Mouse (Mus musculus): Measurements from ENCODE around the gene Sun1.

GRCm38 (mm10) chr5:139254938-139255337, 54.5 kb downstream of the Sun1 start:
- TF ChIP-seq CTCF (IDR thresholded peaks at IDR 0.05 in 2 of 3, conservative IDR thresholded peaks at IDR 0.05 in 1 of 3; ENCODE audit: control insufficient read depth in 1 of 3, insufficient read depth in 1 of 3, low read depth in 2 of 3, low read length in 3 of 3, poor library complexity in 1 of 3, severe bottlenecking in 1 of 3) (0 out of 6 replicates have a peak, but pooled peaks of 1 of the 3 experiments have one; percentile 15), MAFK (IDR thresholded peaks at IDR 0.05; ENCODE audit: borderline replicate concordance, low read depth, low read length) (no peak), E2F4 (IDR thresholded peaks at IDR 0.05; ENCODE audit: borderline replicate concordance, low read depth, low read length) (no peak), POLR2A (IDR thresholded peaks at IDR 0.05; ENCODE audit: control insufficient read depth in 1 of 2, insufficient read depth in 1 of 2, low read depth in 1 of 2, low read length in 2 of 2, poor library complexity in 1 of 2) (no peak), EP300 (IDR thresholded peaks at IDR 0.05; ENCODE audit: low read depth in 1 of 2, low read length in 2 of 2) (no peak), TBP (IDR thresholded peaks at IDR 0.05; ENCODE audit: low read depth, low read length) (no peak), RAD21 (IDR thresholded peaks at IDR 0.05; ENCODE audit: low read depth, low read length) (no peak), CHD1 (IDR thresholded peaks at IDR 0.05; ENCODE audit: low read depth, low read length) (no peak)

All from MEL (cell line).